Mouse (Mus musculus) intestine, embryonic 14.5 days (tissue): ENCODE measurements around the gene Slc6a19. TPM values are rescaled to one million over a fixed set of nuclear protein-coding genes. Genes with fewer than 3 reads are reported as not detected.
A peak's percentile ranks its signal among the peaks of the same experiment; 100 is the strongest.

Experiments
- ATAC-seq: fragments of 200-750 bp; cut with Nextera tagmentation; replicated peaks from 2 replicates; pipeline ENCODE4 v1.8.0; 2017; ENCODE audit warnings: low read depth, moderate number of reproducible peaks, moderate TSS enrichment, moderate library complexity; ENCODE audit not compliant: low FRiP score, low TSS enrichment
- DNase-seq: peaks from one replicate; pipeline ENCODE4 v3.0.0-alpha.2; 2018; ENCODE audit warnings: low spot score
- H3K27ac ChIP-seq: fragments of 300-500 bp; sonication (generic); 2 replicates; pipeline ENCODE4 v1.5.1; 2014; ENCODE audit warnings: low read depth, mild to moderate bottlenecking, control low read depth
- H3K27me3 ChIP-seq: fragments of 300-500 bp; sonication (generic); replicated peaks from 2 replicates; pipeline ENCODE4 v1.6.1; 2014; ENCODE audit warnings: low read length, control low read depth; ENCODE audit not compliant: control insufficient read depth, insufficient read depth
- H3K36me3 ChIP-seq: fragments of 300-500 bp; sonication (generic); 2 replicates; pipeline ENCODE4 v1.6.1; 2014; ENCODE audit warnings: low read length, control low read depth; ENCODE audit not compliant: control insufficient read depth, insufficient read depth
- H3K4me1 ChIP-seq: fragments of 300-500 bp; sonication (generic); replicated peaks from 2 replicates; pipeline ENCODE4 v1.6.1; 2014; ENCODE audit warnings: low read length, control low read depth, mixed read lengths; ENCODE audit not compliant: control insufficient read depth, insufficient read depth
- H3K4me2 ChIP-seq: fragments of 300-500 bp; sonication (generic); 2 replicates; pipeline ENCODE4 v1.6.1; 2014; ENCODE audit warnings: low read length
- H3K4me3 ChIP-seq: fragments of 300-500 bp; sonication (generic); 2 replicates; pipeline ENCODE4 v1.5.1; 2014; ENCODE audit warnings: low read depth, low read length, control low read depth, mixed read lengths
- H3K9ac ChIP-seq: fragments of 300-500 bp; sonication (generic); 2 replicates; pipeline ENCODE4 v1.6.1; 2014; ENCODE audit warnings: mild to moderate bottlenecking, low read length
- H3K9me3 ChIP-seq: fragments of 300-500 bp; sonication (generic); 2 replicates; pipeline ENCODE4 v1.6.1; 2016; ENCODE audit warnings: low read length, control low read depth; ENCODE audit not compliant: control insufficient read depth
- WGBS: fragments of 180-500 bp; shearing (Covaris S2); extraction: QIAGEN DNeasy Blood & Tissue Kit; methylation state at CpG from one replicate; pipeline ENCODE4 v1.1.7; 2014; 5-methylcytosine and 5-hydroxymethylcytosine counted together
- polyA plus RNA-seq: library from polyadenylated mRNA; unstranded; fragments of >200 nt; fragmentation: Nextera tagmentation; extraction: Ambion mirVana; gene quantifications from 2 replicates; pipeline ENCODE4 v1.2.1, GENCODE M21; 2014

The Slc6a19 gene
- polyA plus RNA-seq, 1 experiment from 2014 or later, result 0.28 TPM

DNA sequence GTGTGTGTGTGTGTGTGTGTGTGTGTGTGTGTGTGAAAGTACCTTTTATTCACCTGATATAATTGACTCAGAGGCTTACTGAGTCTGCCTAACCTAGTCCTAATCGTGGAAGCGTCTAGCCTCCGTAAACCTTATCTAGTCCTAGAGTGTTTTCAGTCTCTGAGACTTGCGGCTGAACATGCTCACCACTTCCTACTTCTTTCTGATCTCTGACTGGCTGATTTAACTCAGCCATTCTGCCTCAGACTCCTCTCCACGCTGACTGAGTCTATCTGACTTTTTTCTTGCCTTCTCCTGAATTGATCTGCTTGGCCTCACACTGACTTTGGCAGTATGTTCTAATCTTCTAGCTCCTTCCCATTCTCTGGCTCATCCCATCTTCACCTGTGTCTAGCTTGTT lies 20.6 kb upstream of the Slc6a19 start:
- Histone ChIP-seq H3K9me3 (no peaks in the 10 kb centered on the region), H3K27me3 (0 out of 2 replicates have a peak, but pooled peaks cover 3% of the 10 kb centered on the region), H3K36me3 (no peaks in the 10 kb centered on the region), H3K4me2 (no peak overlapping the region), H3K4me3 (no peak overlapping the region), H3K27ac (no peak overlapping the region), H3K4me1 (no peaks in the 10 kb centered on the region), H3K9ac (no peak overlapping the region)
- DNase-seq, result no peak
- ATAC-seq, result no peak
- 75% methylated on average over 5 of the region's 5 CpGs for WGBS

DNA sequence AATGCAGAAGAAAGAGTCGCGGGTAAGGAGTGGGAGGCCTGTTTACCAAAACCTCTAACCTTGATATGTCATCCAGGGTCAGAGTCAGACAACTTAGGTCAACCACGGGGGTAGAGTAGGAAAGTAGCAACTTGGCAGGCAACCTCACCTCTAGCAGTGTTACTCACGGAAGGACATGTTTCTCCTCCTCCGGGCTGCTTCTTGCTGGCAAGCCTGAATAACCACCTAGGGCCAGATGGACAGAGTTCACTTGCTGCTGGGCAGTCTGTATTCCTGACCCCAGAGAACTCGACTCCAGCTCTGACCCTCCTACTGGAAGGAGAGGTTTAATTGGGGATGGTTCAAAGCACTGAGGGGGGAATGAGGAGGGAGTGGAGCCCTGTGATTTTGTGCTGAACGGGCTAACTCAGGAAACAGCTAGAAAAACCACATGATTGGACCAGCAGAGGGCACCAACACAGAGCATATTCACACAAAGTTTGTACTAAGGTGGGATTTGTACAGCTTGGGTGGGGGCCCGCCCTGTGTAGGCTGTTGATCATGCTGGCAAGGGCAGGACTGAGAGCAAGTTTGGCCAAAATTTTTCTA lies 18.5 kb upstream of the Slc6a19 start:
- Histone ChIP-seq H3K27me3 (0 out of 2 replicates have a peak, but pooled peaks cover 3% of the 10 kb centered on the region), H3K36me3 (no peaks in the 10 kb centered on the region), H3K9ac (no peak overlapping the region), H3K4me2 (no peak overlapping the region), H3K4me3 (no peak overlapping the region), H3K27ac (no peak overlapping the region), H3K4me1 (no peaks in the 10 kb centered on the region), H3K9me3 (no peaks in the 10 kb centered on the region)
- ATAC-seq (no peak; the same call in 1 of the 2 replicates), DNase-seq (no peak)
- WGBS, result 33% methylated on average over 8 of the region's 8 CpGs

DNA sequence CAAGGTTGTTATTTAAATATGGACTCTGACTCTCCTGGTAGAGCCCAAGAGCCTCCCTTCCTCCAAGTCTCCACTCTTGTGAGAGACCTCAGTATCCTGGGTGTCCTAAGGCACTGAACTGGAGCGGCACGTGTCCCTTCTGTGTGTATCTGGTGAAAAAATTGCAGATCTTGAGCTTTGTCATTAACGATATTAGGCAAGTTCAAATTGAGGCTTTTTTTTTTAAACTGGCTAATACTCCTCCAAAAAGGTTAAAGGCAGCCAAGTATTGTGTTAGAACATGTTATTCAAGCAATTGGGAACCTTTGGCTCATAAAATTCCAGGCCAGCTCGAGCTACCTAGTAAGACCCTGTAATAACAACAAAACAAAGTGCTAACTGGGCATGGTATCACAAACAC lies 15.6 kb upstream of the Slc6a19 start:
- Histone ChIP-seq H3K27ac (no peak overlapping the region), H3K4me2 (no peak overlapping the region), H3K27me3 (0 out of 2 replicates have a peak, but pooled peaks cover 3% of the 10 kb centered on the region), H3K36me3 (no peaks in the 10 kb centered on the region), H3K9ac (no peak overlapping the region), H3K9me3 (no peaks in the 10 kb centered on the region), H3K4me3 (no peak overlapping the region), H3K4me1 (no peaks in the 10 kb centered on the region)
- ATAC-seq (no peak), DNase-seq (no peak)
- 84% methylated on average over 4 of the region's 4 CpGs for WGBS

DNA sequence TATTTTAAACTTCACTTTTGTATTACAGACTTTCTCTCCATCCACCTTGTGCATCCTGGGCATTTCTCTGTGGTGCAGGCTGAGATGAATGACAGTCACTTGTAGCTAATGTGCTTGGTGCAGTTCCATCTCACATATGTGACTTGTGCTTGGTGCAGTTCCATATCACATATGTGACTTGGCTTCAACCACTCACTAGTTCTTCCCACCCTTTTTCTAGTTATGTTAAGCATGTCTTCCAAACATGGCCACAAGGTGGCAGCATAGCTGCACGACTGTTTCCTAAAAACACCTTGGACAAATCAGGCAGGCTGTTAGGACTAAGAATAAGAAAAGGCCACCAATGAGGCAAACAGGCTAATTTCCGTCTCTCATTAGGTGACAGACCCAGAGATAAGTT lies 13.6 kb upstream of the Slc6a19 start:
- WGBS, result 3% methylated on average over 2 of the region's 2 CpGs
- H3K9ac ChIP-seq, result no peak overlapping the region
- H3K36me3 ChIP-seq, result no peaks in the 10 kb centered on the region
- no peak overlapping the region for H3K27ac ChIP-seq
- H3K27me3 ChIP-seq, result 0 out of 2 replicates have a peak, but pooled peaks cover 3% of the 10 kb centered on the region
- H3K4me1 ChIP-seq, result no peaks in the 10 kb centered on the region
- no peak overlapping the region for H3K4me3 ChIP-seq
- peak; percentile 93 for DNase-seq
- H3K9me3 ChIP-seq, result no peaks in the 10 kb centered on the region
- H3K4me2 ChIP-seq, result no peak overlapping the region
- ATAC-seq, result 0 out of 2 replicates have a peak, but pooled peaks have one; percentile 29

DNA sequence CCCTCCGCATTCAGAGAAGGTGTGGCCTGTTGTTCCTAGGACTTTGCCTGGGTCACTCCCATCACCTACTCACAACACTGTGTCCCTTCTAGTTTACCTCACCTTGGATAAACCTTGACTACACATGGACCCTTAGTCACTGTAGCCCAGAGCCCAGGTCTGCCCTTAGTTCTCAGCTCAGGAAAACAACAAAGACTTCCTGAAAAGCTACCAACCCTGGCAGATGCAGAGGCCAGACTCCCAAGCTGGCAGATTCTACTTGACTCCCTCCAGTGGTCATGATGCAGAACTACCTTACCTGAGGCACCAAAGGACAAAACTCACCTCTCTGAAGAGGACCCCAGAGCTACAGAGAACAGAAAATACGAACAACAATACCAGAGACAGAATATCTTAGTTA lies 9.4 kb upstream of the Slc6a19 start:
- 0 out of 2 replicates have a peak, but pooled peaks have one; percentile 18 for ATAC-seq
- DNase-seq, result no peak

DNA sequence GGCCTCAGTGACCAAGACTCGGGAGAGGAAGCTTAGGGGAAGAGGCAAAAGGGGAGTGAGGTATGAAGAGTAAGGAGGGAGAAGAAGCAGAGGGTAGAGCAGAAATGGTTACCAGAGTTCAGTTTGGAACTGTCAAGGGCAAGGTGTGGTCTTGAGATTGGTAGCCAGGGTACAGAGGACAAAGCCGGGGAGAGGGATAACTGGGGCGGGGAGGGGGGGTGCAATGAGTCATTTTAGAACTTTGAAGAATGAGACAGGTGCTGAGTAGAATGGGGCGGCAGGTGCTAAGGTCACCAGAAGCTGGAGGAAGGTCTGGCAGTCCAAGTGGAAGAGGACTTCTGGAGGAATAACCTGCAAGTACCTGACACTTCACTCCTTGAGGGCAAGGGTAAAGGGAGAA lies 8.5 kb upstream of the Slc6a19 start:
- 74% methylated on average over 4 of the region's 4 CpGs for WGBS
- no peak for ATAC-seq

More for the DNA sequence above, 9.4 kb upstream of the Slc6a19 start:
- Histone ChIP-seq H3K27me3 (no peaks in the 10 kb centered on the region), H3K4me2 (no peak overlapping the region), H3K9me3 (no peaks in the 10 kb centered on the region), H3K4me3 (no peak overlapping the region), H3K27ac (no peak overlapping the region), H3K9ac (no peak overlapping the region), H3K36me3 (no peaks in the 10 kb centered on the region), H3K4me1 (no peaks in the 10 kb centered on the region)
- 66% methylated on average over 2 of the region's 2 CpGs for WGBS

DNA sequence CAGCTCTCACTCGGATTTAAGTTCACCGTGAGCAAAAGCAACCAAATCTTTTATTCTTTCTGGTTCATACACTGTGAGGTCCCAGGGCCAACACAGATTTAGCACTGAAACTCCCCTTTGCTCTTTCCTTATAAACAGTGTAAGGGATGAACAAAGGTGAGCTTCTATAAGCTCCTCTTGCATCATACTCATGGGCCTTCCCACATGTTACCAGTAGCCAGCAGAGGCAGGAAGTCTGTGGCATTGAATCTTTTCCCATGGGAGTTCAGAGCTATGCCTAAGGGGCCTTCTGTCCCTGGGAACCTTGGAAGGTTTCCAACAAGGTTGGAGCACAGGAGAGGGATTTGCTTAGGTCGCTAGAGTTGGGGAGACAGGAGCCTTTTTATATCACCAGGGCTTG lies 7.6 kb upstream of the Slc6a19 start:
- ATAC-seq (no peak), DNase-seq (no peak)
- no peaks in the 10 kb centered on the region for H3K9me3 ChIP-seq

More for the DNA sequence above, 8.5 kb upstream of the Slc6a19 start:
- Histone ChIP-seq H3K27me3 (no peaks in the 10 kb centered on the region), H3K9ac (no peak overlapping the region), H3K36me3 (no peaks in the 10 kb centered on the region), H3K9me3 (no peaks in the 10 kb centered on the region), H3K4me1 (no peaks in the 10 kb centered on the region), H3K4me3 (no peak overlapping the region), H3K4me2 (no peak overlapping the region), H3K27ac (no peak overlapping the region)
- no peak for DNase-seq

DNA sequence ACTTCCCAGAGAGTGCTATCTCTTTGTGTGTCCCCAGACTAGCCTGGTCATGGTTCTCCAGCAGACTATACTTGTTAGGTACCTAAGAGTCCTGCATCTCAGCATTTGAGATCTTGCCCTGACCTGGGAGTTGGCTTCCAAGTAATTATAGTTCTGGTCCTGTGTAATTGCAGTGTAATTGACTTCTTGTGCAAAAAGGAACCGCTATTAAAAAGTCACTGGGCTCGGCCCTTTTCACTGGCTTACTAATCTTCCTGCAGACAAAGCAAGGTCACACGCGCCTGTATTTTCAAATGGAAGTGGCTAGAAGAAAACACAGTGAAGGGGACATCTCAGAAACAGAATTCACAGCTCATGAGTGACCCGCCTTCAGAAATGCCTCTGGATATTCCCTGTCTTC lies 7.1 kb upstream of the Slc6a19 start:
- Histone ChIP-seq H3K9me3 (no peaks in the 10 kb centered on the region), H3K9ac (no peak overlapping the region), H3K4me2 (no peak overlapping the region), H3K27ac (no peak overlapping the region), H3K27me3 (no peaks in the 10 kb centered on the region), H3K36me3 (no peaks in the 10 kb centered on the region), H3K4me3 (no peak overlapping the region), H3K4me1 (no peaks in the 10 kb centered on the region)
- ATAC-seq, result no peak
- DNase-seq, result no peak
- 92% methylated on average over 5 of the region's 5 CpGs for WGBS

More for the DNA sequence above, 7.6 kb upstream of the Slc6a19 start:
- Histone ChIP-seq H3K4me3 (no peak overlapping the region), H3K27me3 (no peaks in the 10 kb centered on the region), H3K4me1 (no peaks in the 10 kb centered on the region), H3K36me3 (no peaks in the 10 kb centered on the region), H3K27ac (no peak overlapping the region), H3K9ac (no peak overlapping the region), H3K4me2 (no peak overlapping the region)
- 80% methylated on average over 3 of the region's 3 CpGs for WGBS

DNA sequence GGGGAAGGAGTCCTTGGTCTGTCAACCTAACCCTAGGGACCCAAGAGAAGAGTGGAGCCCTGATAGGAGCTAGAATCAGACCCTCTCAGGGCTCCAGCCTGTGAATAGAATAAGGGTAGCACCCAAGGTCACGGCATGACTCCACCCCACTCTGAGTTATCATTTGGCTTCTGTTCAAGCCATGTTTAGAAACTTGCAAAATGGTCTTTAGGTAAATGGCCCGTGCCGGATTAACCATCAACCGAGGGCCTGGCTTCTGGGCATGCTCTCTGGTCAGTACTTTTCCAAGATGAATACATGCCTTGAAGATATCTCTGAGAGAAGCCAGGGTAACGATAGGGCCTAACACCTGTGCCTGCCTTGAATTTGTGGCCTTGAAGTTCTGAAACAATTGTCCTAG lies 6.6 kb upstream of the Slc6a19 start:
- ATAC-seq (no peak), DNase-seq (no peak)
- H3K27ac ChIP-seq, result no peak overlapping the region
- H3K9me3 ChIP-seq, result no peaks in the 10 kb centered on the region
- no peaks in the 10 kb centered on the region for H3K4me1 ChIP-seq
- H3K4me2 ChIP-seq, result no peak overlapping the region
- H3K36me3 ChIP-seq, result no peaks in the 10 kb centered on the region
- 88% methylated on average over 5 of the region's 5 CpGs for WGBS
- no peaks in the 10 kb centered on the region for H3K27me3 ChIP-seq
- no peak overlapping the region for H3K9ac ChIP-seq
- H3K4me3 ChIP-seq, result no peak overlapping the region
